Mouse (Mus musculus) yolk sac, embryonic 10.5 days (tissue): Measurements from ENCODE around the gene Zdhhc17.

Experiments used
- DNase-seq: peaks from one replicate; pipeline ENCODE4 v3.0.0-alpha.2; 2017; ENCODE audit warnings: low spot score

Zdhhc17 gene

DNA sequence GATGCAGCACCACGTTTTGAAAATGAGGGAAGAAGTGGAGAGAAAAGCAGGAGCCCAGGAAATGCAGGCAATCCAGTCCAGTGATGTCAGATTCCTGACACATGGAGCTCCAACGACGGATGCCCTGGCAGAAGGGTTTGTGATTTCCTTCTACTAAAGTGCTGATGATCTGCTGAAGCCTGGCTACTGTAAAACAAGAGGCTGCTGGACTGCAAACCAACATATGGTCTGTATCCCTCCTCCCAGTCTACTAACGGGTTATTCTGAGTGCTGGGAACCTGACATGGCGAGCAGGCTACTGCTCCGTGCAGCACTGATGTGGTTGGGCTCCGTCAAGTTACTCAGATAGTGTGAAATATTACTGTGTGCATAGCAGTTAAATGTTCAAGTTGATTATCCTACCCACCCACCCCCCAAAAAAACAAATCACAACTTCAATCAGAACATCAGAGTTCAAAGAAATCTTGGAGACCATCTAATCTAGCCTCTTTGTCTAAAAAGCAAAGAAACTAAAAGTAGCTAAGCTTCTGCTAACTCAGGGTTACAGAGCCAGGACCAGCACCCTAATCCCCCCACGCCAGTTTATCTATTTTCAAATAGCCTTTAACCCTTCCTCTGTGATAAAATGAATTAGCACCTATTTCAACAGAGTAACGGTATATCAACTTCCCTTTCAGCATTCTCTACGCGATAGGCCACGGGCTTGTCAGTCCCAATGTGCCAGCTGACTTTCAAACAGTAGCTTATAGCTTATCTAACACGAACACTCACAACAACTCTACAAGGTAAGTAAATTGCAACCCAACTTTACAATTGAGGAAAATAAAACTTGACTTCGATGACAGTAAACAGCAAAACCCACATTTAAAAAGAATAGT is 4.1 kb downstream of the Zdhhc17 start:
- DNase-seq = no peak

DNA sequence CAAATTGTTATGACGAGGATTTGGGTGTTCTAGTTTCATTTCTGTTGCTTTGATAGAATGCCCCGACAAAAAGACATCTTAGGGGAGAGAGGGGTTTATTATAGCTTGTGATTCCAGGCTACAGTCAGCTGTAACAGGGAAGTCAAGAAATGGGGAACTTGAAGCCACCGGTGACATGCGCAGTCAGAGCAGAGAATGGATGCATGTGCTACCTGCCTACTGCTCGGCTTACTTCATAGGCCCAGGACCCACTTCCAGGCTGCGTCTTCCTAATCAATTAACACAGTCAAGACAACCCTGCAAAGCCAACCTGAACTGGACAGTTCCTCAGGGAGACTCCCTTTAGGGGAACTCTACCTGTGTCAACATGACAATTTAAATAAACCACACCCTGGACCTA is 5.7 kb downstream of the Zdhhc17 start:
- DNase-seq = no peak

GRCm38 (mm10) chr10:110999201-110999600 is 10.7 kb downstream of the Zdhhc17 start:
- no peak for DNase-seq

GRCm38 (mm10) chr10:110997180-110997579 is 12.8 kb downstream of the Zdhhc17 start:
- DNase-seq = no peak

DNA sequence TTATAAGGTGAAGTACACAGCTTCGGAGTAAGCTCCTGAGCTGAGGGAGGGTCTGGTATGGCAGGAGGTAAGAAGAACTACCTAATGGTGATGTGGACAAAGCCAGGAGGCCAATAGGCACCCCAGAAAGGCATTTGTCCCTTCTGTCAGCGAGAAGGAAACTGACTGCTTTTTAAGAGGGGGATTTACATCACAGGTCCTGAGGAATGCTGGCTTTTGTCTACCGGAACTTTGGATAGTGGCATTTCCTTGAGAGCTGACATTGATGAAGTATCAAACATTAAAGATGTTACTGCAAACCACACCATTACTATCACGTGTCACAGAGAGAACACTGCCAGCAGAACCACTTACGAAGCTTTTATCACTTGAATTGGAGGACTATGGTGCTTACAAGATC is 15.2 kb downstream of the Zdhhc17 start:
- DNase-seq = no peak

- DNase-seq = no peak
Observed at GRCm38 (mm10) chr10:110993249-110993648, 16.7 kb downstream of the Zdhhc17 start.

- peak; percentile 35 for DNase-seq
Observed at GRCm38 (mm10) chr10:110992047-110992431, 17.9 kb downstream of the Zdhhc17 start.

DNA sequence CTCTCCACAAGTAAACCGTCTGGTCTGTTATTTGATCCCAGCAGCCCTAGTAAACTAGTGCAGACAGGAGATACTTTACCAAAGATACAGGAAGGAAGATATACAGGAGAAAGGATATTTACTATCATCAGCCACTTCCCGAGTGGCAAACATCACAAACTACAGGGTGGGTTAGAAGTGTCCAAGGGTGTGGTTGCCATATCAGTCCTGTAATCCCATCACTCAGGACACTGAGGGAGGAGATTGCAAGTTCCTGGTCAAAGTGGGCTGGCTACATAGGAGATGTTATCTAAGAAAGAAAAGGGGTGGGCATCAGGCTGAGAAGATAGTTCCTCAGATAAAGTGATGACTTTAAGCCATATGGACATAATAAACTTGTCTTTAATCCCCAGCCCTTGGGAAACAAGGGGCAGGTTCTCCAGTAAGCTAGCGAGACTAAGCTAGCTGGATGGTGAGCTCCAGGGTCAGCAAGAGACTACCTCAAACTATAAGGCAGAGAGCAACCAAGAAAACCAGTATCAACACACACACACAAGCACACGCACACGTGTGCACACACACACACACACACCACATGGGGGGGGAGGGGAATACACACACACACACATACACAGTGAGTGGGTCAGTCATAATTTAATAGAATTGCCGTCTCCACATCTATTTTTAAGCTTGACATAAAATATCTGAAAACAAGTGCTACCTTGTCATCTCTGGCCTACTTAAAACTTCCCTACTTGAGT is 18.5 kb downstream of the Zdhhc17 start:
- no peak for DNase-seq

- no peak for DNase-seq
Observed at GRCm38 (mm10) chr10:110989729-110990128, 20.2 kb downstream of the Zdhhc17 start.

- no peak for DNase-seq
Observed at GRCm38 (mm10) chr10:110986682-110987081, 23.3 kb downstream of the Zdhhc17 start.

DNA sequence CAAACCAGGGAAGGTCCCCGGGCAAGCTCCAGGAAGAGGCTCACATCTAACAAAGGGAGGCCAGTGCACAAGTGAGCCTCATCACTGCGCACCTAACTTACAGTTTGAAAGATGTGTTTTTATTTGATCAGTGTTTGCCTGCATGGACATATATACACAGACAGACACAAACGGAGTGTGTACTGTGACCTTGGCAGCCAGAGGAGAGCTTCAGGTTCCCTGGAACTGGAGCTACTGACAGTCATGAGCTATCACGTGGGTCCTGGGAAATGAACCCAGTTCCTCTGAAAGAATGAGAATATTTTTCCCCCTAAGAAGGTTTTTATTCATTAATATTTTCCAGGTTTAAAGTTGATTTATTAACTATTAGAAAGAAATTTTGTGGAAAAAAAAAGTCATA is 27.2 kb downstream of the Zdhhc17 start:
- no peak for DNase-seq

DNA sequence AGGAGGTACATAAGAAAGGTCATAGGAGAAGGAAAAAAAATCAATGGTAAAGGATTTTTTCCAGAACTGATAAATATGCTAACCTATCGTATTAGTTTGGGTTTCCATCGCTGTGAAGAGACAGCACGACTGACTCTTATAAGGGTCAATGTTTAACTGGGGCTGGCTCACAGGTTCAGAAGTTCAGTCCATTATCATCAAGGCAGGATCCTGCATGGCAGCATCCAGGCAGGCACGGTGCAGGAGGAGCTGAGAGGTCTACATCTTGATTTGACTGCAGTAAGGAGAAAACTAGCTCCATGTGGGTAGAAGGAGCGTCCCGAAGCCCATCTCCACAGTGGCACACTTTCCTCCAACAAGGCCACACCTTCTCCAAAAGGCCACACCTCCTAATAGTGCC is 29.5 kb downstream of the Zdhhc17 start:
- DNase-seq = no peak

- no peak for DNase-seq
Observed at GRCm38 (mm10) chr10:110979431-110979830, 30.5 kb downstream of the Zdhhc17 start.

GRCm38 (mm10) chr10:110977379-110977778 is 32.6 kb downstream of the Zdhhc17 start:
- DNase-seq = no peak

GRCm38 (mm10) chr10:110976046-110976445 is 33.9 kb downstream of the Zdhhc17 start:
- no peak for DNase-seq

DNA sequence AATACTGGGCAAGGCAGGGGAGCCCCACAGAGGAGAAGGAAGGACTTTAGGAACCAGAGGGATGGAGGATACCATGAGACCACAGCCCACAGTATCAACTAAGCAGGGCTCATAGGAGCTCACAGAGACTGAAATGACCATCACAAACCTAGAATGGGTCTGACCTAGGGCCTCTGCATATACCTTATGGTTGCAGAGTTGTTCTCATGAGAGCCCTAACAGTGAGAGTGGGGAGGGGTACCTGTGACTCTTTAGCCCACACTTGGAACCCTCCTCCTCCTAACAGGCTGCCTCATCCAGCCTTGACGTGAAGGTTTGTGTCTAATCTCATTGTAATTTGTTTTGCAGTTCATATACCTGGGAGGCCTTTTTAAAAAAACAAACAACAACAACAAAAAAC is 35.1 kb downstream of the Zdhhc17 start:
- no peak for DNase-seq

DNA sequence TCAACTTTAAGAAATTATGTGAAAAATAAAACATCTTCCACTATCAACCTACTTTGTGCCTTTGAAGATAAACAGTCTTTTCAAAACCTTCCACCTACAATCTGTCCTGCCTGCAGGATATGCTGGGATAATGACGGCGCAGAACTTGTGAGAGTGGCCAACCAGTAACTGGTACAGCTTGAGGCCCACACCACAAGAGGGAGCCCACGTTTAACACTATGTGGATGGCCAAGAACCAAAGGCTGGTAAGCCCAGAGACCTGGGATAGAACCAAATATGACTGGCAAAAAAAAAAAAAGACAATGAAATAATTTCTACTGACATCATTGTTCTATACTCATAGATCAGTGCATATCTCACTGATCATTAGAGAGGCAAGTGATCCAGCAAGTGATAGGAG is 35.5 kb downstream of the Zdhhc17 start:
- DNase-seq = no peak

GRCm38 (mm10) chr10:110971998-110972397 is 37.9 kb downstream of the Zdhhc17 start:
- DNase-seq = peak; percentile 45

GRCm38 (mm10) chr10:110971483-110971882 is 38.5 kb downstream of the Zdhhc17 start:
- no peak for DNase-seq

- no peak for DNase-seq
Observed at GRCm38 (mm10) chr10:110971044-110971443, 38.9 kb downstream of the Zdhhc17 start.

DNA sequence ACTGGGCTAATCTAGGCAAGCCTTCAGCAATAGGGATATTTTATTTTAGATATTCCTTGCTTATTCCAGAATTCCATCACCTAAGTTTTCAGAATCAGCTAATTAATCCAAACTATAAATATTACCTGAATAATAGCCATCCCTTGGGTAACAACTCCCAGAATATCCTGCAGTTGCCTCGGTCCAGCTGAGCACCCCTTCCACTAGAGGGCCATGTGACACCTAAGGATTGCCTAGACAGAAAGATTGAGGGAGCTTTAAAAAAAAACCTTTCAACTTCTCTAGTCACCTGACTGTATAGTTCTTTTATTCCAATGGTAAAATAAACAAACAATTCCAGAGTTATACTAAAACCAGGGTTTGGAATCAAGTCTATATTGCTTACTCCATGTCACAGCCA is 47.8 kb downstream of the Zdhhc17 start:
- no peak for DNase-seq

GRCm38 (mm10) chr10:110960841-110961240 is 49.1 kb downstream of the Zdhhc17 start:
- DNase-seq = no peak

- no peak for DNase-seq
Observed at GRCm38 (mm10) chr10:110959781-110960180, 50.2 kb downstream of the Zdhhc17 start.
